Mouse (Mus musculus) liver, postnatal 0 days (tissue): ENCODE results near the gene Olfr56.
"Not testable (repeated sequence)": the region's sequence is repeated elsewhere in the genome, so short reads cannot be mapped to it uniquely, and the experiment has no call there.

Experiments used
- CTCF ChIP-seq: sonication (generic); IDR thresholded peaks from 2 replicates; pipeline ENCODE4 v1.5.1; 2016; ENCODE audit warnings: antibody characterized with exemption, low read depth
- EP300 ChIP-seq: IDR thresholded peaks from 2 replicates; pipeline ENCODE4 v1.6.1; 2016; ENCODE audit warnings: antibody characterized with exemption, low read depth, mild to moderate bottlenecking

- not testable (repeated sequence) for TF ChIP-seq EP300, CTCF
Measured at GRCm38 (mm10) chr11:48980052-48980451, 1.4 kb downstream of the Olfr56 start.
